Mouse (Mus musculus): ENCODE results near the gene Olfr1251.
"Not testable (repeated sequence)": the region's sequence is repeated elsewhere in the genome, so short reads cannot be mapped to it uniquely, and the experiment has no call there.

Gene Olfr1251

DNA sequence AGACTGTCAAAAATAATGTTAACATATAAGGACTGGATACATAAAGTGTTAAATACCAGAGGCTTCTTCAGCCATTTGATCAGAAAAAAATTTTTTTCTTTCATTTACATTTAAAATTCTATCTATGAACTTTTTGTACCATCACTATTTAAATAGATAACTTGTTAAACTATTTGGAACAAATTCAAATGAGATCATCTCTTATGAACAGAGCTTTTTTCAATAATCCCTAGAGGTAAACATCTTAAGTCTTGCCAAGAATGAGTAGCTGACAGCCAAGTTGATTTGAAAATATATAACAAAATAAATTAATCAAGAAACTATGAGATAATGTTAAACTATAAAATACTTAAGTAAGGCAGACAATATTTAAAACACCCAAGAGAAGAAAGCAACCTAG, at the start of gene Olfr1251:
TSS of gene Olfr1251 (minus strand) at position 101 of the 400 bp plus-strand sequence.
- no peak for DNase-seq (ENCODE audit: low spot score in 2 of 2)

GRCm38 (mm10) chr2:89691980-89692379, 20.2 kb upstream of the Olfr1251 start:
- DNase-seq (ENCODE audit: low spot score in 2 of 2): no peak

DNA sequence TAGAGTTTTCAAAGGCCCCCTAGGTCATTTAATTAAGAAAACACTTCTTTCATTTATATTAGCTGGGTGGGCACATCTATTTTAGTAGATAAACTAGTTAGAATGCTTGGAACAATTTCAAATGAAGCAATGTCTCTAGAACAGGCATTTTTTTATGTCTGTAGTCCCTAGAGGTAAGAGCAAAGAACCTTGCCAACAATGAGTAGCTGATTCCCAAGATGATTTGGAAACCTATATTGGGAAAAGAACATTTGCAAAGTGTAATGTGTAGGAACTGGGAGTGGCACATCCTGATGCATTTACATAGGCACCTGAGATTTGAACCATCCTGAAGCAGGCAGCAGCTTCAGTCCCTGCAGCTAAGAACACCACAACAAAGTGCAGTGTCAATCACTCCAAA, 10.4 kb downstream of the Olfr1251 start, which contains the start of gene Olfr1250:
TSS of gene Olfr1250 (minus strand) at position 101 of the 400 bp plus-strand sequence.
- DNase-seq (ENCODE audit: low spot score in 2 of 2): no peak

DNA sequence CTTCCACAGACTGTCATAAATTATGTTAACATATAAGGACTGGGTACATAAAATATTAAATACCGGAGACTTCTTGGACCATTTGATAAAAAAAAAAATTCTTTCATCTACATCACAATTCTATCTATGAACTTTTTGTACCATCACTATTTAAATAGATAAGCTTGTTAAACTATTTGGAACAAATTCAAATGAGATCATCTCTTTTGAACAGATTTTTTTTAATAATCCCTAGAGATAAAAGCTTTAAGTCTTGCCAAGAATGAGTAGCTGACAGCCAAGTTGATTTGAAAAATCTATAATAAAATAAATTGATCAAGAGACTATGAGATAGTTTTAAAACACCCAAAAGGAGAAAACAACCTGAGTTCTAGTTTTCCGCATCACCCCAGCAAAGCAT, 36.9 kb downstream of the Olfr1251 start, which contains the start of gene Olfr1249:
TSS of gene Olfr1249 (minus strand) at position 101 of the 400 bp plus-strand sequence.
- DNase-seq (ENCODE audit: low spot score in 2 of 2): no peak

DNA sequence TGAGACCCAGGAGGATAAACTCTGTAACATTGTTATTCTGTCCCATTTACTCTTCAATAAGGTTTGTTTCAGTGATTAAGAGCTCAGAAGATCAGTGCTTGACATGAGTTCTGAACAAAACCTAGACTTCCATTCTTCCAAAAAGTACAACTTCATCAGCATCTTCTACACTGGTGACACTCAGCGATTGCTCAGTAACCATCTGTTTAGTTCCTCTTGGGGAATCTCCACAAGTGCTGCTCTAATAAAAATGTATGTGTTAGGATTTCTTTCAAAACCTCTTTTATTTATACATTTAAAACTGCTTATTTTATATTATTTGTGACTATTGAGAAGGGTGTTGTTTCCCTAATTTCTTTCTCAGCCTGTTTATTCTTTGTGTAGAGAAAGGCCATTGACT, 53.6 kb downstream of the Olfr1251 start, which contains the start of gene Olfr1248:
TSS of gene Olfr1248 (minus strand) at position 101 of the 400 bp plus-strand sequence.
- DNase-seq (ENCODE audit: low spot score in 2 of 2): not testable (repeated sequence)
